Mouse (Mus musculus) ES-Bruce4 (cell line): ENCODE data around the gene Vars. TPM values are rescaled to one million over a fixed set of nuclear protein-coding genes. Genes with fewer than 3 reads are reported as not detected.
"Not testable (repeated sequence)": the region's sequence is repeated elsewhere in the genome, so short reads cannot be mapped to it uniquely, and the experiment has no call there.

Experiments
- H3K27ac ChIP-seq: 2 replicates; pipeline ENCODE4 v1.5.1; 2012; ENCODE audit warnings: low read length, inconsistent platforms; ENCODE audit not compliant: insufficient read depth
- H3K27me3 ChIP-seq: 2 replicates; pipeline ENCODE4 v1.6.1; 2012; ENCODE audit warnings: mild to moderate bottlenecking, low read length, inconsistent platforms; ENCODE audit not compliant: control insufficient read depth, poor library complexity, insufficient read depth, severe bottlenecking
- H3K36me3 ChIP-seq: 2 replicates; pipeline ENCODE4 v1.6.1; 2012; ENCODE audit warnings: inconsistent platforms, mild to moderate bottlenecking, low read length, moderate library complexity; ENCODE audit not compliant: control insufficient read depth, poor library complexity, insufficient read depth, severe bottlenecking
- H3K4me1 ChIP-seq: one replicate; pipeline ENCODE4 v1.8.1; 2011; ENCODE audit warnings: low read length; ENCODE audit not compliant: control insufficient read depth, insufficient read depth
- H3K4me3 ChIP-seq: 2 replicates; pipeline ENCODE4 v1.5.1; 2011; ENCODE audit warnings: low read depth, mild to moderate bottlenecking, low read length
- H3K9ac ChIP-seq: 2 replicates; pipeline ENCODE4 v1.6.1; 2012; ENCODE audit warnings: low read depth, mild to moderate bottlenecking, inconsistent platforms; ENCODE audit not compliant: poor library complexity, severe bottlenecking
- H3K9me3 ChIP-seq: replicated peaks from 2 replicates; pipeline ENCODE4 v1.6.1; 2012; ENCODE audit warnings: mild to moderate bottlenecking, low read length, inconsistent platforms; ENCODE audit not compliant: control insufficient read depth, poor library complexity, insufficient read depth, severe bottlenecking
- CTCF ChIP-seq: IDR thresholded peaks from one replicate; pipeline ENCODE4 v1.8.1; 2011; ENCODE audit warnings: low read depth, low read length
- EP300 ChIP-seq: IDR thresholded peaks from 2 replicates; pipeline ENCODE4 v1.6.1; 2011; ENCODE audit warnings: low read depth, low read length; ENCODE audit not compliant: insufficient read depth
- POLR2A ChIP-seq: IDR thresholded peaks from one replicate; pipeline ENCODE4 v1.8.1; 2011; ENCODE audit warnings: low read length; ENCODE audit not compliant: insufficient read depth
- polyA plus RNA-seq: library from polyadenylated mRNA; stranded (reverse); fragments of >200 nt; gene quantifications from 2 replicates; pipeline ENCODE4 v1.2.4, GENCODE M21; 2011; ENCODE audit warnings: low read depth; ENCODE audit not compliant: missing spikeins, insufficient read depth, insufficient read length

The Vars gene
- polyA plus RNA-seq, 1 experiment, result 108 TPM

DNA sequence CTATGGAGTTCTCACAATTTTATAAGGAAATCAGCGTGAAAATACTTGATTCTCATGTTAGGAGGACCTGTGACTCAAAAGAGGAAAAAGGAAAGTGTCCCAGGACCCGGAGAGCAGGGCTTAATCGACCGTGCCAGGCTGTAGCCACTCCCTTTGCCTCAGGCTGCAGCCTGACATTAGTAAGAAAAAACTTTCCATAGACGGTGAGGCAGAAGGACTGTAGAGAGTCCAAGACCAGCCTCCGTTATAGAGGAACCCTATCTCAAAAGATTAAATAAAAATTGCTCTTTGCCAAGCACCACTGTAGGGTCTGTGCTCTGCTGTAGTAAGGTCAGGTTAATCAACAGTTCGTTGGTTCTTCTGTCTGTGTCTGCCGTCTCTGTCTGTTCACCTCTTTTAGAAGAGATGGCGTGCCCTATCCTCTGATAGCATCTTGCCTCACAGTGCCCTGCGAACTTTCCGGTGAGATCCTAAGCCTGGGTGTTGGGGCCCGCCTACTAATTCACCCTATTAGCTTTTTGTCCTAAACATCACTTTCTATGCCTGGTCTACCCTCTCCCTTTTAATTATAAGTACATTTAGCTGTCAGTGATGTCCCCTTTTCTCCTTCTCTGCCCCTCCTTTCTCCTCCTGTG, 40.8 kb upstream of the Vars start:
- H3K9ac ChIP-seq, result peak overlapping the region; percentile 69
- TF ChIP-seq POLR2A (no peak), CTCF (no peak), EP300 (no peak)
- peak overlapping the region; percentile 55 for H3K4me3 ChIP-seq
- H3K36me3 ChIP-seq, result no peaks in the 10 kb centered on the region
- no peaks in the 10 kb centered on the region for H3K9me3 ChIP-seq
- H3K27me3 ChIP-seq, result no peaks in the 10 kb centered on the region
- H3K4me1 ChIP-seq, result peaks cover 2% of the 10 kb centered on the region
- no peak overlapping the region; the same call in 1 of the 2 replicates for H3K27ac ChIP-seq

DNA sequence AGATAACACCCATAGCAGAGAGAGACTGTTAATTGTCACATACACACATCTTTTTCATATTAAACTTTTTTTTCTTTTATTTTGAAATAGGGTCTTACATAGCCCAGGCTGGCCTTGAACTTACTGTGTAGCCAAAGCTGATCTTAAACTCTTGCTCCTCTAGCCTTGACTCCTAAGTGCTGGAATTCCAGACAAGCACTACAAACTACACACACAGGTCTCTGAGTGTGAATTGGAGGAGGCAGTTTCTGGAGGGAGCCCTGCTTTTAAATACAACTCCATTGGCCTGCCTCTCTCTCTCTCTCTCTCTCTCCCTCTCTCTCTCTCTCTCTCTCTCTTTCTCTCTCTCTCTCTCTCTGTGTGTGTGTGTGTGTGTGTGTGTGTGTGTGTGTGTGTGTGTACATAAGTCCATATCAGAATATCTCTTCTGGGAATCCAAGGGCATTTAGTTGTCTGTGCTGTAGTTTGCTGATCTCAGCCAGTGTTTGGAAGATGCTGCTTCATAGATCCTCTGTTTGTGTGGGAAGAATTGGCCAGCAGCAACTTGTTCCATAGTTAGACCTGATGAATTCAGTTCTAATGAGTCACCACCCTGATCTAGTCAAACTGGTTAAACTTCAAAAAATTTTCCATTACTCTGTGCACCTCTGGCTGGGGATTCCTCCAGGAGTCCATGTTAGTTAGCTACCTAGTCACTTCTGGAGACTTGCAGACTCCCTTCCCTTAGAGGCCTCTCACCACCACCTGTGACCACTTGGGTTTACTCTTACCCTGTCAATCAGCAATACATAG, 39.9 kb upstream of the Vars start:
- H3K9ac ChIP-seq, result no peak overlapping the region
- TF ChIP-seq POLR2A, result no peak
- no peak overlapping the region for H3K27ac ChIP-seq
- no peaks in the 10 kb centered on the region for H3K27me3 ChIP-seq
- no peaks in the 10 kb centered on the region for H3K9me3 ChIP-seq
- no peaks in the 10 kb centered on the region for H3K36me3 ChIP-seq
- H3K4me1 ChIP-seq, result peaks cover 5% of the 10 kb centered on the region
- no peak overlapping the region for H3K4me3 ChIP-seq

DNA sequence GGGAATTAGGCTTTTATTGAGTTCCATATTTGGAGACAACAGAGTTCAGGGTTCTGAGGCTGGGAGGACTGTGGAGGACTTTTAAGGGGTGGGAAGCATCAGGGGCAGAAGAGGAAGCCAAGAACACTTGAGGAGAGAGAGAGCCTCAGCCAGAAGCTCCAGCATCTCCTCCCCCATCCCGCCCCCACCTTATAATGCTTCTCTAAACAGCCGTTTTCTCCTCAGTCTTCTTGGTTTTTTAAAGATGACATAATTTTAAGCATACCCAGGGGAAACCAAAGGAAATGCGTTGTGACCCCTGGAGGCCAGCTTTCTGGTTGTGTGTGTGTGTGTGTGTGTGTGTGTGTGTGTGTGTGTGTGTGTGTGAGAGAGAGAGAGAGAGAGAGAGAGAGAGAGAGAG, 38.7 kb upstream of the Vars start:
- Histone ChIP-seq H3K36me3 (no peaks in the 10 kb centered on the region), H3K4me1 (peaks cover 5% of the 10 kb centered on the region), H3K4me3 (no peak overlapping the region), H3K27ac (no peak overlapping the region), H3K27me3 (no peaks in the 10 kb centered on the region), H3K9ac (no peak overlapping the region), H3K9me3 (no peaks in the 10 kb centered on the region)
- TF ChIP-seq CTCF (no peak), POLR2A (no peak), EP300 (no peak)

DNA sequence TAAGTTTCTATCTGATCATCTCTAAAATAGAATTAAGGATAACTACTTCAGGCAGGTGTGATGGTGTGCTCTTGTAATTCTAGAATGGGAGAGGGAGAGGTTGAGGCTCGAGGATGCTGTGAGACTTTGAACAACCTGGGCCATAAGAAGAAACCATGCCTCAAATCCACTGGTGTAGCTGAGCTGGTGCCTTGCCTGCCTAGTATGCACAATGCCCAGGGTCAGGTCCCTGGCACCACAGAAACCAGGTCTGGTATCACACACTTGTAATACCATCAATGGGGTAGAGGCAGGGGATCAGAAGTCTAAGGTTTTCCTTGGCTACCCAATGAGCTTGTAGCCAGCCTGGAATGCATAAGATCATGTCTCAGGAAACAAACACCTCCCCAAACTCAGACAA, 37.9 kb upstream of the Vars start:
- no peak overlapping the region for H3K27ac ChIP-seq
- no peaks in the 10 kb centered on the region for H3K36me3 ChIP-seq
- peaks cover 5% of the 10 kb centered on the region for H3K4me1 ChIP-seq
- TF ChIP-seq CTCF (no peak), POLR2A (no peak), EP300 (no peak)
- no peak overlapping the region for H3K4me3 ChIP-seq
- no peaks in the 10 kb centered on the region for H3K27me3 ChIP-seq
- H3K9ac ChIP-seq, result no peak overlapping the region
- no peaks in the 10 kb centered on the region for H3K9me3 ChIP-seq

- no peak for TF ChIP-seq CTCF
- TF ChIP-seq EP300, result 0 out of 2 replicates have a peak, but pooled peaks have one; percentile 38
- 0 out of 2 replicates have a peak, but pooled peaks cover 2% of the 10 kb centered on the region for H3K27me3 ChIP-seq
- H3K27ac ChIP-seq, result peak overlapping the region; percentile 81
- no peak overlapping the region for H3K4me3 ChIP-seq
- H3K9me3 ChIP-seq, result no peaks in the 10 kb centered on the region
- peaks cover 5% of the 10 kb centered on the region for H3K4me1 ChIP-seq
- no peak overlapping the region for H3K9ac ChIP-seq
- H3K36me3 ChIP-seq, result no peaks in the 10 kb centered on the region
Measured at GRCm38 (mm10) chr17:34964640-34965049, 36.1 kb upstream of the Vars start.

DNA sequence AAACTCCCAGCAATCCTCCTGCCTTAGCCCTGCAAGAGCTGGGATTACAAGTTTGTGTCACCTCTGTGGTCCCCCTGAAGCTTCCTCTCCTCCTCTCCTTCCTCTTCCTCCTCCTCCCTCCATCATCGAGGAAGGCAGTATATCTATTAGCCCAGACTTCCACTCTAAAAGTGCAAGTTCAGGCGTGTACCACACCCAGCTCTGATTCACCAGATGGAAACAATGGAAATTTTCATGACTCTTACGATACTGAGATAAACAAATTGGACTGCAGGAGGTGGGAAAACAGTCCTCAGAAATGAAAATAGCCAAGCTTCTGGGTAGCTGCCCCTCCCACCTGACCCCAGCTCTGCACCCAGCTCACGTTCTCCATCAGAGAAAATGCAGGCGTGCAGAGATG, 35.2 kb upstream of the Vars start:
- Histone ChIP-seq H3K27ac (0 out of 2 replicates have a peak overlapping the region, but pooled peaks have one; percentile 4), H3K9me3 (no peaks in the 10 kb centered on the region), H3K4me3 (no peak overlapping the region), H3K36me3 (no peaks in the 10 kb centered on the region), H3K4me1 (peaks cover 5% of the 10 kb centered on the region), H3K9ac (no peak overlapping the region), H3K27me3 (0 out of 2 replicates have a peak, but pooled peaks cover 2% of the 10 kb centered on the region)
- TF ChIP-seq POLR2A (no peak), CTCF (no peak), EP300 (no peak)

GRCm38 (mm10) chr17:34969822-34970221, 31.0 kb upstream of the Vars start, which contains the start of gene Gm20481:
Gene Gm20481 (plus strand): TSS chr17:34969912.
- not testable (repeated sequence) for H3K4me1 ChIP-seq, H3K36me3 ChIP-seq, H3K9ac ChIP-seq, H3K27ac ChIP-seq, H3K9me3 ChIP-seq, H3K27me3 ChIP-seq, H3K4me3 ChIP-seq

DNA sequence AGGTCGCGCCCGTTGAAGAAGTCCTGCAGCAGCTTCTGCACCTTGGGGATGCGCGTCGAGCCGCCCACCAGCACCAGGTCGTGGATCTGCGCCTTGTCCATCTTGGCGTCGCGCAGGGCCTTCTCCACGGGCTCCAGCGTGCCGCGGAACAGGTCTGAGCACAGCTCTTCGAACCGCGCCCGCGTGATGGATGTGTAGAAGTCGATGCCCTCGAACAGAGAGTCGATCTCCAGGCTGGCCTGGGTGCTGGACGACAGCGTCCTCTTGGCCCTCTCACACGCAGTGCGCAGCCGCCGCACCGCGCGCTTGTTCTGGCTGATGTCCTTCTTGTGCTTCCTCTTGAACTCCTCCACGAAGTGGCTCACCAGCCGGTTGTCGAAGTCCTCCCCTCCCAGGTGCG, 29.9 kb upstream of the Vars start:
- H3K9ac ChIP-seq, H3K9me3 ChIP-seq, H3K36me3 ChIP-seq, H3K27me3 ChIP-seq, H3K27ac ChIP-seq, H3K4me3 ChIP-seq, H3K4me1 ChIP-seq: not testable (repeated sequence)

- H3K9me3 ChIP-seq, H3K9ac ChIP-seq, H3K4me1 ChIP-seq, H3K27me3 ChIP-seq, H3K36me3 ChIP-seq, H3K27ac ChIP-seq: not testable (repeated sequence)
- H3K4me3 ChIP-seq, result peak overlapping the region; percentile 58
Measured at GRCm38 (mm10) chr17:34971694-34972068, 29.1 kb upstream of the Vars start.
